Mouse (Mus musculus) midbrain, embryonic 13.5 days (tissue): ENCODE measurements around the gene Pou4f2. TPM values are rescaled to one million over a fixed set of nuclear protein-coding genes. Genes with fewer than 3 reads are reported as not detected.

Experiments
- ATAC-seq: fragments of 200-750 bp; cut with Nextera tagmentation; 2 replicates; pipeline ENCODE4 v1.8.0; 2017; ENCODE audit warnings: mild to moderate bottlenecking, moderate TSS enrichment, moderate library complexity
- H3K27ac ChIP-seq: fragments of 300-500 bp; sonication (generic); 2 replicates; pipeline ENCODE4 v1.5.1; 2015; ENCODE audit warnings: inconsistent platforms, mild to moderate bottlenecking, moderate library complexity
- H3K27me3 ChIP-seq: fragments of 300-500 bp; sonication (generic); 2 replicates; pipeline ENCODE4 v1.6.1; 2015; ENCODE audit warnings: mild to moderate bottlenecking, inconsistent platforms
- H3K36me3 ChIP-seq: fragments of 300-500 bp; sonication (generic); 2 replicates; pipeline ENCODE4 v1.6.1; 2015; ENCODE audit warnings: mild to moderate bottlenecking, inconsistent platforms
- H3K4me1 ChIP-seq: fragments of 300-500 bp; sonication (generic); replicated peaks from 2 replicates; pipeline ENCODE4 v1.6.1; 2015; ENCODE audit warnings: inconsistent platforms
- H3K4me2 ChIP-seq: fragments of 300-500 bp; sonication (generic); replicated peaks from 2 replicates; pipeline ENCODE4 v1.6.1; 2015; ENCODE audit warnings: moderate library complexity, mild to moderate bottlenecking, inconsistent platforms
- H3K4me3 ChIP-seq: fragments of 300-500 bp; sonication (generic); replicated peaks from 2 replicates; pipeline ENCODE4 v1.5.1; 2015; ENCODE audit warnings: mild to moderate bottlenecking, inconsistent platforms
- H3K9ac ChIP-seq: fragments of 300-500 bp; sonication (generic); replicated peaks from 2 replicates; pipeline ENCODE4 v1.6.1; 2015; ENCODE audit warnings: mild to moderate bottlenecking, inconsistent platforms
- H3K9me3 ChIP-seq: fragments of 300-500 bp; sonication (generic); 2 replicates; pipeline ENCODE4 v1.6.1; 2016; ENCODE audit warnings: mild to moderate bottlenecking, inconsistent platforms
- WGBS: fragments of 180-500 bp; shearing (Covaris S2); methylation state at CpG from one replicate; pipeline ENCODE4 v1.1.7; 2015; 5-methylcytosine and 5-hydroxymethylcytosine counted together
- polyA plus RNA-seq: library from polyadenylated mRNA; unstranded; fragments of >200 nt; fragmentation: Nextera tagmentation; extraction: Ambion mirVana; gene quantifications from 2 replicates; pipeline ENCODE4 v1.2.1, GENCODE M21; 2015

The Pou4f2 gene
- polyA plus RNA-seq = 8.0 and 9.9 TPM in 2 replicates

GRCm38 (mm10) chr8:78436071-78436651, at the start of gene Pou4f2:
Pou4f2 (minus strand) TSS chr8:78436645.
- Histone ChIP-seq H3K9me3 (no peaks in the 10 kb centered on the region), H3K9ac (peak within 1 kb of the TSS; percentile 64), H3K27ac (peak within 1 kb of the TSS; percentile 80), H3K36me3 (no peaks in the 10 kb centered on the region), H3K4me3 (peak within 1 kb of the TSS; percentile 48), H3K27me3 (peaks cover 92% of the 10 kb centered on the region), H3K4me2 (peak within 1 kb of the TSS; percentile 80), H3K4me1 (peaks cover 40% of the 10 kb centered on the region)
- peak; percentile 79 for ATAC-seq
- WGBS = under 1% methylated on average over 54 of the region's 54 CpGs

GRCm38 (mm10) chr8:78477051-78477829, 40.8 kb upstream of the Pou4f2 start:
- Histone ChIP-seq H3K9ac (no peak overlapping the region), H3K4me2 (no peak overlapping the region), H3K9me3 (no peaks in the 10 kb centered on the region), H3K36me3 (no peaks in the 10 kb centered on the region), H3K27me3 (no peaks in the 10 kb centered on the region), H3K27ac (no peak overlapping the region), H3K4me3 (no peak overlapping the region), H3K4me1 (no peaks in the 10 kb centered on the region)
- 65% methylated on average over 6 of the region's 6 CpGs for WGBS
- ATAC-seq = no peak

- no peak overlapping the region for H3K27ac ChIP-seq
- 83% methylated on average over 2 of the region's 2 CpGs for WGBS
- H3K4me1 ChIP-seq = no peaks in the 10 kb centered on the region
- no peak overlapping the region for H3K9ac ChIP-seq
- no peak overlapping the region for H3K4me3 ChIP-seq
- H3K36me3 ChIP-seq = no peaks in the 10 kb centered on the region
- no peak overlapping the region for H3K4me2 ChIP-seq
- no peaks in the 10 kb centered on the region for H3K27me3 ChIP-seq
- peaks cover 4% of the 10 kb centered on the region for H3K9me3 ChIP-seq
- ATAC-seq = no peak
Observed at GRCm38 (mm10) chr8:78467889-78468288, 31.4 kb upstream of the Pou4f2 start.

GRCm38 (mm10) chr8:78463941-78464340, 27.5 kb upstream of the Pou4f2 start:
- Histone ChIP-seq H3K27ac (no peak overlapping the region), H3K4me1 (no peaks in the 10 kb centered on the region), H3K4me2 (no peak overlapping the region), H3K36me3 (no peaks in the 10 kb centered on the region), H3K9me3 (peaks cover 4% of the 10 kb centered on the region), H3K27me3 (no peaks in the 10 kb centered on the region), H3K9ac (no peak overlapping the region), H3K4me3 (no peak overlapping the region)
- WGBS = 92% methylated on average over 2 of the region's 2 CpGs
- ATAC-seq = no peak

GRCm38 (mm10) chr8:78456441-78456840, 20.0 kb upstream of the Pou4f2 start:
- Histone ChIP-seq H3K4me2 (no peak overlapping the region), H3K4me3 (no peak overlapping the region), H3K27ac (no peak overlapping the region), H3K36me3 (no peaks in the 10 kb centered on the region), H3K9ac (no peak overlapping the region), H3K9me3 (no peaks in the 10 kb centered on the region), H3K4me1 (no peaks in the 10 kb centered on the region), H3K27me3 (no peaks in the 10 kb centered on the region)
- 83% methylated on average over 3 of the region's 3 CpGs for WGBS
- ATAC-seq = no peak

GRCm38 (mm10) chr8:78442781-78443180, 6.3 kb upstream of the Pou4f2 start:
- WGBS = 76% methylated on average over 1 of the region's 1 CpGs
- peaks cover 51% of the 10 kb centered on the region for H3K27me3 ChIP-seq
- no peak for ATAC-seq

GRCm38 (mm10) chr8:78438121-78438520, 1.7 kb upstream of the Pou4f2 start:
- peak overlapping the region; percentile 48 for H3K4me3 ChIP-seq
- peaks cover 40% of the 10 kb centered on the region for H3K4me1 ChIP-seq
- H3K4me2 ChIP-seq = peak overlapping the region; percentile 80
- peak overlapping the region; percentile 51; the same call in 1 of the 2 replicates for H3K27ac ChIP-seq
- no peaks in the 10 kb centered on the region for H3K36me3 ChIP-seq
- 1% methylated on average over 18 of the region's 18 CpGs for WGBS
- peaks cover 91% of the 10 kb centered on the region for H3K27me3 ChIP-seq
- ATAC-seq = peak; percentile 18; the same call in 1 of the 2 replicates
- H3K9me3 ChIP-seq = no peaks in the 10 kb centered on the region
- H3K9ac ChIP-seq = 0 out of 2 replicates have a peak overlapping the region, but pooled peaks have one; percentile 14

More at GRCm38 (mm10) chr8:78442781-78443180, 6.3 kb upstream of the Pou4f2 start:
- no peaks in the 10 kb centered on the region for H3K9me3 ChIP-seq
- no peaks in the 10 kb centered on the region for H3K36me3 ChIP-seq
- no peak overlapping the region for H3K9ac ChIP-seq
- no peak overlapping the region for H3K27ac ChIP-seq
- no peak overlapping the region for H3K4me3 ChIP-seq
- no peak overlapping the region for H3K4me2 ChIP-seq
- H3K4me1 ChIP-seq = peaks cover 4% of the 10 kb centered on the region; the same call in 1 of the 2 replicates

- peak; percentile 57 for ATAC-seq
- Histone ChIP-seq H3K4me2 (peak overlapping the region; percentile 80), H3K36me3 (no peaks in the 10 kb centered on the region), H3K27ac (peak overlapping the region; percentile 80), H3K9ac (peak overlapping the region; percentile 64), H3K4me3 (peak overlapping the region; percentile 48), H3K4me1 (peaks cover 40% of the 10 kb centered on the region), H3K27me3 (peaks cover 92% of the 10 kb centered on the region), H3K9me3 (no peaks in the 10 kb centered on the region)
- 2% methylated on average over 32 of the region's 32 CpGs for WGBS
Observed at GRCm38 (mm10) chr8:78437140-78438045, 948 bp upstream of the Pou4f2 start.

GRCm38 (mm10) chr8:78436661-78437060, 216 bp upstream of the Pou4f2 start:
- peak; percentile 49 for ATAC-seq
- H3K27ac ChIP-seq = peak overlapping the region; percentile 80
- peaks cover 92% of the 10 kb centered on the region for H3K27me3 ChIP-seq

GRCm38 (mm10) chr8:78435624-78435960, 853 bp downstream of the Pou4f2 start:
- Histone ChIP-seq H3K4me2 (peak overlapping the region; percentile 80), H3K9ac (peak overlapping the region; percentile 64), H3K27me3 (peaks cover 88% of the 10 kb centered on the region), H3K4me3 (peak overlapping the region; percentile 48), H3K27ac (peak overlapping the region; percentile 80), H3K36me3 (no peaks in the 10 kb centered on the region), H3K9me3 (no peaks in the 10 kb centered on the region), H3K4me1 (peaks cover 40% of the 10 kb centered on the region)
- under 1% methylated on average over 18 of the region's 18 CpGs for WGBS
- ATAC-seq = peak; percentile 1; the same call in 1 of the 2 replicates

More at GRCm38 (mm10) chr8:78436661-78437060, 216 bp upstream of the Pou4f2 start:
- H3K4me3 ChIP-seq = peak overlapping the region; percentile 48
- H3K4me2 ChIP-seq = peak overlapping the region; percentile 80
- peaks cover 40% of the 10 kb centered on the region for H3K4me1 ChIP-seq
- H3K36me3 ChIP-seq = no peaks in the 10 kb centered on the region
- peak overlapping the region; percentile 64 for H3K9ac ChIP-seq
- WGBS = under 1% methylated on average over 21 of the region's 25 CpGs
- no peaks in the 10 kb centered on the region for H3K9me3 ChIP-seq

GRCm38 (mm10) chr8:78434823-78435623, 1.4 kb downstream of the Pou4f2 start:
- H3K9ac ChIP-seq = peak overlapping the region; percentile 64

More at GRCm38 (mm10) chr8:78434823-78435623, 1.4 kb downstream of the Pou4f2 start:
- H3K27me3 ChIP-seq = peaks cover 86% of the 10 kb centered on the region
- peak overlapping the region; percentile 80 for H3K27ac ChIP-seq
- H3K4me3 ChIP-seq = peak overlapping the region; percentile 48
- peak overlapping the region; percentile 80 for H3K4me2 ChIP-seq
- H3K4me1 ChIP-seq = peaks cover 40% of the 10 kb centered on the region
- under 1% methylated on average over 62 of the region's 62 CpGs for WGBS
- H3K36me3 ChIP-seq = no peaks in the 10 kb centered on the region
- peak; percentile 38 for ATAC-seq
- no peaks in the 10 kb centered on the region for H3K9me3 ChIP-seq
